Mouse (Mus musculus) hindbrain, embryonic 16.5 days (tissue): ENCODE results near the gene Ncl. TPM values are rescaled to one million over a fixed set of nuclear protein-coding genes. Genes with fewer than 3 reads are reported as not detected.

Experiments
- ATAC-seq: fragments of 200-750 bp; cut with Nextera tagmentation; 2 replicates; pipeline ENCODE4 v1.8.0; 2017; ENCODE audit warnings: moderate TSS enrichment, moderate library complexity
- H3K27ac ChIP-seq: fragments of 300-500 bp; sonication (generic); 2 replicates; pipeline ENCODE4 v1.5.1; 2014; ENCODE audit warnings: low read depth, mild to moderate bottlenecking, control low read depth, low read length, moderate library complexity
- H3K27me3 ChIP-seq: fragments of 300-500 bp; sonication (generic); replicated peaks from 2 replicates; pipeline ENCODE4 v1.6.1; 2014; ENCODE audit warnings: low read length; ENCODE audit not compliant: control insufficient read depth, insufficient read depth
- H3K36me3 ChIP-seq: fragments of 300-500 bp; sonication (generic); 2 replicates; pipeline ENCODE4 v1.6.1; 2014; ENCODE audit warnings: mild to moderate bottlenecking, low read length, moderate library complexity, mixed read lengths; ENCODE audit not compliant: control insufficient read depth, insufficient read depth
- H3K4me1 ChIP-seq: fragments of 300-500 bp; sonication (generic); 2 replicates; pipeline ENCODE4 v1.6.1; 2014; ENCODE audit warnings: low read depth, low read length; ENCODE audit not compliant: control insufficient read depth, insufficient read depth
- H3K4me2 ChIP-seq: fragments of 300-500 bp; sonication (generic); 2 replicates; pipeline ENCODE4 v1.6.1; 2014; ENCODE audit warnings: mild to moderate bottlenecking, low read length, control low read depth, moderate library complexity
- H3K4me3 ChIP-seq: fragments of 300-500 bp; sonication (generic); 2 replicates; pipeline ENCODE4 v1.5.1; 2014; ENCODE audit warnings: mild to moderate bottlenecking, low read length, control low read depth, moderate library complexity
- H3K9ac ChIP-seq: fragments of 300-500 bp; sonication (generic); 2 replicates; pipeline ENCODE4 v1.6.1; 2014; ENCODE audit warnings: low read depth, mild to moderate bottlenecking, control low read depth, low read length, moderate library complexity
- H3K9me3 ChIP-seq: fragments of 300-500 bp; sonication (generic); 2 replicates; pipeline ENCODE4 v1.6.1; 2014; ENCODE audit warnings: mild to moderate bottlenecking, low read length, moderate library complexity; ENCODE audit not compliant: control insufficient read depth
- WGBS: fragments of 180-500 bp; shearing (Covaris S2); extraction: QIAGEN DNeasy Blood & Tissue Kit; methylation state at CpG from one replicate; pipeline ENCODE4 v1.1.7; 2014; 5-methylcytosine and 5-hydroxymethylcytosine counted together
- polyA plus RNA-seq: library from polyadenylated mRNA; unstranded; fragments of >200 nt; fragmentation: Nextera tagmentation; extraction: Ambion mirVana; gene quantifications from 2 replicates; pipeline ENCODE4 v1.2.1, GENCODE M21; 2015

The Ncl gene
- polyA plus RNA-seq, 1 experiment from 2014 or later, result 205 TPM

- Histone ChIP-seq H3K36me3 (no peaks in the 10 kb centered on the region), H3K4me3 (no peak overlapping the region), H3K4me2 (no peak overlapping the region), H3K9ac (no peak overlapping the region), H3K4me1 (no peaks in the 10 kb centered on the region), H3K27ac (no peak overlapping the region), H3K27me3 (no peaks in the 10 kb centered on the region), H3K9me3 (no peaks in the 10 kb centered on the region)
- WGBS, result 71% methylated on average over 7 of the region's 7 CpGs
- no peak for ATAC-seq
Observed at GRCm38 (mm10) chr1:86395897-86396296, 36.7 kb upstream of the Ncl start.

GRCm38 (mm10) chr1:86394246-86394645 lies 35.0 kb upstream of the Ncl start:
- Histone ChIP-seq H3K36me3 (no peaks in the 10 kb centered on the region), H3K9me3 (no peaks in the 10 kb centered on the region), H3K27me3 (no peaks in the 10 kb centered on the region), H3K9ac (no peak overlapping the region), H3K4me2 (no peak overlapping the region), H3K4me1 (no peaks in the 10 kb centered on the region), H3K27ac (no peak overlapping the region), H3K4me3 (no peak overlapping the region)
- 83% methylated on average over 3 of the region's 3 CpGs for WGBS
- ATAC-seq, result no peak

GRCm38 (mm10) chr1:86393219-86393618 lies 34.0 kb upstream of the Ncl start:
- Histone ChIP-seq H3K4me3 (no peak overlapping the region), H3K4me2 (no peak overlapping the region), H3K9me3 (no peaks in the 10 kb centered on the region), H3K4me1 (no peaks in the 10 kb centered on the region), H3K36me3 (no peaks in the 10 kb centered on the region), H3K27me3 (no peaks in the 10 kb centered on the region), H3K27ac (no peak overlapping the region), H3K9ac (no peak overlapping the region)
- WGBS, result 82% methylated on average over 3 of the region's 3 CpGs
- no peak for ATAC-seq

- Histone ChIP-seq H3K27ac (no peak overlapping the region), H3K4me1 (no peaks in the 10 kb centered on the region), H3K9ac (no peak overlapping the region), H3K4me3 (no peak overlapping the region), H3K36me3 (no peaks in the 10 kb centered on the region), H3K27me3 (no peaks in the 10 kb centered on the region), H3K4me2 (no peak overlapping the region), H3K9me3 (no peaks in the 10 kb centered on the region)
- 60% methylated on average over 2 of the region's 2 CpGs for WGBS
- no peak for ATAC-seq
Observed at GRCm38 (mm10) chr1:86391425-86391824, 32.2 kb upstream of the Ncl start.

- under 1% methylated on average over 11 of the region's 11 CpGs for WGBS
- Histone ChIP-seq H3K4me3 (no peak overlapping the region), H3K27ac (no peak overlapping the region), H3K27me3 (no peaks in the 10 kb centered on the region), H3K4me2 (no peak overlapping the region; the same call in 1 of the 2 replicates), H3K36me3 (no peaks in the 10 kb centered on the region), H3K9me3 (no peaks in the 10 kb centered on the region), H3K4me1 (no peaks in the 10 kb centered on the region), H3K9ac (no peak overlapping the region)
- peak; percentile 66 for ATAC-seq
Observed at GRCm38 (mm10) chr1:86389230-86389629, 30.0 kb upstream of the Ncl start.

- H3K27ac ChIP-seq, result no peak overlapping the region
- no peak overlapping the region for H3K9ac ChIP-seq
- H3K27me3 ChIP-seq, result no peaks in the 10 kb centered on the region
- no peaks in the 10 kb centered on the region for H3K4me1 ChIP-seq
- 25% methylated on average over 13 of the region's 13 CpGs for WGBS
- no peak overlapping the region for H3K4me3 ChIP-seq
- no peak for ATAC-seq
- no peaks in the 10 kb centered on the region for H3K36me3 ChIP-seq
- H3K9me3 ChIP-seq, result no peaks in the 10 kb centered on the region
- peak overlapping the region; percentile 31 for H3K4me2 ChIP-seq
Observed at GRCm38 (mm10) chr1:86381027-86381426, 21.8 kb upstream of the Ncl start.

- H3K4me3 ChIP-seq, result no peak overlapping the region
- H3K9me3 ChIP-seq, result no peaks in the 10 kb centered on the region
- WGBS, result 79% methylated on average over 9 of the region's 9 CpGs
- no peak overlapping the region for H3K27ac ChIP-seq
- H3K36me3 ChIP-seq, result no peaks in the 10 kb centered on the region
- H3K27me3 ChIP-seq, result no peaks in the 10 kb centered on the region
- ATAC-seq, result no peak
- H3K9ac ChIP-seq, result no peak overlapping the region
- no peak overlapping the region for H3K4me2 ChIP-seq
- H3K4me1 ChIP-seq, result no peaks in the 10 kb centered on the region
Observed at GRCm38 (mm10) chr1:86379161-86379569, 20.0 kb upstream of the Ncl start.

GRCm38 (mm10) chr1:86378662-86379061 lies 19.5 kb upstream of the Ncl start:
- no peak for ATAC-seq
- Histone ChIP-seq H3K4me1 (no peaks in the 10 kb centered on the region), H3K27ac (no peak overlapping the region), H3K36me3 (no peaks in the 10 kb centered on the region), H3K9me3 (no peaks in the 10 kb centered on the region), H3K4me2 (no peak overlapping the region), H3K27me3 (no peaks in the 10 kb centered on the region), H3K4me3 (no peak overlapping the region), H3K9ac (no peak overlapping the region)
- 72% methylated on average over 6 of the region's 6 CpGs for WGBS

GRCm38 (mm10) chr1:86376354-86376753 lies 17.2 kb upstream of the Ncl start:
- Histone ChIP-seq H3K4me1 (no peaks in the 10 kb centered on the region), H3K9me3 (no peaks in the 10 kb centered on the region), H3K4me2 (no peak overlapping the region), H3K27me3 (no peaks in the 10 kb centered on the region), H3K4me3 (no peak overlapping the region), H3K27ac (no peak overlapping the region), H3K36me3 (no peaks in the 10 kb centered on the region), H3K9ac (no peak overlapping the region)
- 63% methylated on average over 5 of the region's 5 CpGs for WGBS
- ATAC-seq, result 0 out of 2 replicates have a peak, but pooled peaks have one; percentile 31

- H3K4me1 ChIP-seq, result no peaks in the 10 kb centered on the region
- H3K4me2 ChIP-seq, result no peak overlapping the region
- no peak overlapping the region for H3K9ac ChIP-seq
- 48% methylated on average over 10 of the region's 10 CpGs for WGBS
- H3K9me3 ChIP-seq, result no peaks in the 10 kb centered on the region
- peak; percentile 64; the same call in 1 of the 2 replicates for ATAC-seq
- no peaks in the 10 kb centered on the region for H3K27me3 ChIP-seq
- H3K4me3 ChIP-seq, result no peak overlapping the region
- H3K27ac ChIP-seq, result no peak overlapping the region
- H3K36me3 ChIP-seq, result no peaks in the 10 kb centered on the region
Observed at GRCm38 (mm10) chr1:86371997-86372396, 12.8 kb upstream of the Ncl start.
